Mouse (Mus musculus): Measurements from ENCODE around the gene Cacna1f.

GRCm38 (mm10) chrX:7673578-7674281 is 66.8 kb downstream of the Cacna1f start:
- no peak for TF ChIP-seq CTCF (IDR thresholded peaks at IDR 0.05; ENCODE audit: borderline replicate concordance, control insufficient read depth, extremely low read depth, insufficient read depth, low read length, poor library complexity)
- TF ChIP-seq POLR2A (IDR thresholded peaks at IDR 0.05; ENCODE audit: control insufficient read depth, extremely low read depth, insufficient read depth, low read length, poor library complexity) = no peak

All from thymus, adult 2 months (tissue).